Mouse (Mus musculus): ENCODE results near the gene Gm10570. TPM values are rescaled to one million over a fixed set of nuclear protein-coding genes. Genes with fewer than 3 reads are reported as not detected.

Gm10570 gene
- polyA plus RNA-seq, 1 experiment from 2014 or later: 0.73 TPM

DNA sequence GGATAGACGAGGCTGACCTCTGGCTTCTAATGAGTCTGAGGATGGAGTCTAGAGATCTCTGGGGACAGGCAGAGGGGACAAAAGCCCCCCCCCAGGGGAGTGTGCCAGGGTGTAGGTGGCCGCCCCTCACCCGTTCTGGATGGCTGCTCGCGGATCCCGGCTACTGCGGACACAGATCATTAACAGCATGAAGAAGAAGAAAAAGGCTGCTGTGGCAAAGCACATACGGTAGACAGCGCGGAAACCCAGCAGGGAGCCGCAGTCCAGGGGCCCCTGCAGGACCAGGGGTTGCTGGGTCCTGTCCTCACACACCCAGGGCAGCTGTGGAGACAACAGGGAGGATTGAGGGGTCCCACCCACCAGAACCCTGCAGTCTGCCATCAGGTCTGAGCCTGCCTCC is 44.3 kb downstream of the Gm10570 start:
- no peak overlapping the region for H3K9ac ChIP-seq
- H3K4me2 ChIP-seq: no peak overlapping the region
- no peaks in the 10 kb centered on the region for H3K27me3 ChIP-seq
- H3K4me1 ChIP-seq (replicated peaks): peaks cover 32% of the 10 kb centered on the region
- H3K36me3 ChIP-seq: peaks cover 47% of the 10 kb centered on the region
- H3K4me3 ChIP-seq: no peak overlapping the region
- no peak overlapping the region for H3K27ac ChIP-seq
- no peak for ATAC-seq (ENCODE audit: low FRiP score)
- no peaks in the 10 kb centered on the region for H3K9me3 ChIP-seq
- WGBS: 18% methylated on average over 11 of the region's 11 CpGs

- no peak for ATAC-seq (ENCODE audit: low FRiP score)
- 29% methylated on average over 5 of the region's 5 CpGs for WGBS
These were observed 48.1 kb downstream of the Gm10570 start for GRCm38 (mm10) chr4:130260406-130260805.

More at GRCm38 (mm10) chr4:130260406-130260805, 48.1 kb downstream of the Gm10570 start:
- Histone ChIP-seq H3K9ac (no peak overlapping the region), H3K36me3 (peaks cover 81% of the 10 kb centered on the region), H3K4me3 (no peak overlapping the region), H3K4me2 (no peak overlapping the region), H3K4me1 (replicated peaks) (peaks cover 16% of the 10 kb centered on the region), H3K27ac (no peak overlapping the region), H3K9me3 (no peaks in the 10 kb centered on the region), H3K27me3 (no peaks in the 10 kb centered on the region)

Other genes with a start within 250 kb of the Gm10570 start
- 65.1 and 65.7 TPM in 2 replicates for gene Pef1, start 206.1 kb downstream of the Gm10570 start, polyA plus RNA-seq (2015; fragmentation: Nextera tagmentation; extraction: Ambion mirVana)
- 0.60 and 1.0 TPM in 2 replicates for gene Hcrtr1, start 169.3 kb downstream of the Gm10570 start, polyA plus RNA-seq (2015; fragmentation: Nextera tagmentation; extraction: Ambion mirVana)
- gene Tinagl1, start 133.6 kb downstream of the Gm10570 start, polyA plus RNA-seq (2015; fragmentation: Nextera tagmentation; extraction: Ambion mirVana): 7.5 and 7.6 TPM in 2 replicates
- gene Gm853, start 86.3 kb downstream of the Gm10570 start, polyA plus RNA-seq (2015; fragmentation: Nextera tagmentation; extraction: Ambion mirVana): 0.67 and 1.4 TPM in 2 replicates
- 61.3 and 62.7 TPM in 2 replicates for gene Serinc2, start 29.5 kb downstream of the Gm10570 start, polyA plus RNA-seq (2015; fragmentation: Nextera tagmentation; extraction: Ambion mirVana)
- 146 and 148 TPM in 2 replicates for gene Fabp3, start 79 bp downstream of the Gm10570 start, polyA plus RNA-seq (2015; fragmentation: Nextera tagmentation; extraction: Ambion mirVana)
- 89.7 and 92.8 TPM in 2 replicates for gene Zcchc17, start 51.3 kb upstream of the Gm10570 start, polyA plus RNA-seq (2015; fragmentation: Nextera tagmentation; extraction: Ambion mirVana)
- 111 and 122 TPM in 2 replicates for gene Snrnp40, start 51.5 kb upstream of the Gm10570 start, polyA plus RNA-seq (2015; fragmentation: Nextera tagmentation; extraction: Ambion mirVana)